ENCODE assay signal across 9 mouse cellular contexts in genomic region chr5:135914156-135914555, GRCm38 (mm10). TPM values are rescaled to one million over a fixed set of nuclear protein-coding genes. Genes with fewer than 3 reads are reported as not detected.
DNase-seq lines count a peak whose midpoint lies in the region; ATAC-seq and TF ChIP-seq lines count a peak whose summit lies in the region.
"Had no signal": no experiment of that assay in that cellular context is flagged by ENCODE, and none has a peak within 500 bp of the region (broad histone marks: within the 10 kb centered on the region; RNA-seq: fewer than 3 reads in every experiment).

No protein-coding gene starts in this region.

- no peaks in the 10 kb centered on the region; the same call in 1 of the 2 replicates for H3K4me1 ChIP-seq in kidney, adult 2 months (ENCODE audit: control insufficient read depth, insufficient read depth, low read length)
- H3K4me1 ChIP-seq in heart, embryonic 15.5 days (replicated peaks) = peaks cover 54% of the 10 kb centered on the region
- H3K4me1 ChIP-seq in forebrain, embryonic 10.5 days = 0 out of 2 replicates have a peak, but pooled peaks cover 5% of the 10 kb centered on the region
- H3K4me1 ChIP-seq: neural tube, embryonic 12.5 days had no signal

- H3K9ac ChIP-seq in heart, embryonic 15.5 days = 0 out of 2 replicates have a peak overlapping the region, but pooled peaks have one; percentile 15
- H3K9ac ChIP-seq: neural tube, embryonic 12.5 days had no signal

- TF ChIP-seq CTCF in kidney, adult 2 months (conservative IDR thresholded peaks at IDR 0.05; ENCODE audit: insufficient read depth, insufficient read length, low read depth, low read length) = no peak; the same call in 1 of the 2 replicates

- H3K4me3 ChIP-seq in kidney, adult 2 months (ENCODE audit: insufficient read depth, low read depth, low read length) = no peak overlapping the region
- no peak overlapping the region for H3K4me3 ChIP-seq in heart, embryonic 15.5 days
- no peak overlapping the region for H3K4me3 ChIP-seq in forebrain, embryonic 10.5 days
- H3K4me3 ChIP-seq: neural tube, embryonic 12.5 days had no signal

- peak; percentile 80 for ATAC-seq in heart, embryonic 15.5 days (replicated peaks; ENCODE audit: insufficient number of reproducible peaks, insufficient read depth, low FRiP score, low read depth)

- H3K36me3 ChIP-seq in kidney, adult 2 months (ENCODE audit: control insufficient read depth, insufficient read depth, low read length) = peaks cover 5% of the 10 kb centered on the region; the same call in 1 of the 2 replicates
- peaks cover 30% of the 10 kb centered on the region for H3K36me3 ChIP-seq in heart, embryonic 15.5 days
- peaks cover 99% of the 10 kb centered on the region for H3K36me3 ChIP-seq in forebrain, embryonic 10.5 days (replicated peaks)

- no peaks in the 10 kb centered on the region for H3K9me3 ChIP-seq in heart, embryonic 15.5 days (replicated peaks)
- H3K9me3 ChIP-seq in forebrain, embryonic 10.5 days = no peaks in the 10 kb centered on the region
- H3K9me3 ChIP-seq: neural tube, embryonic 12.5 days had no signal

- TF ChIP-seq POLR2A in kidney, adult 2 months (IDR thresholded peaks at IDR 0.05; ENCODE audit: low read depth, low read length) = no peak

- H3K27ac ChIP-seq in kidney, adult 2 months (ENCODE audit: insufficient read depth, low read depth, low read length) = no peak overlapping the region
- H3K27ac ChIP-seq in heart, embryonic 15.5 days = peak overlapping the region; percentile 95
- H3K27ac ChIP-seq in forebrain, embryonic 10.5 days = no peak overlapping the region
- H3K27ac ChIP-seq: neural tube, embryonic 12.5 days had no signal

- intact Hi-C loops in left cerebral cortex, postnatal 4 days (cut with DNase I) = no loop called here

- 43% methylated on average over 6 of the region's 6 CpGs for WGBS in kidney, adult 2 months
- 44% methylated on average over 6 of the region's 6 CpGs for WGBS in heart, embryonic 15.5 days
- 93% methylated on average over 6 of the region's 6 CpGs for WGBS in forebrain, embryonic 10.5 days

- DNase-seq in kidney, adult 2 months = peak; percentile 50
- no peak for DNase-seq in kidney, postnatal 10 days
- peak; percentile 75 for DNase-seq in cerebellum, adult 9-10 months
- peak; percentile 86 for DNase-seq in lung, postnatal 36 days
- no peak for DNase-seq in testis, postnatal 14 days (ENCODE audit: low spot score)
- DNase-seq in forebrain, embryonic 10.5 days (ENCODE audit: extremely low spot score, low spot score) = no peak
- DNase-seq in left cerebral cortex, postnatal 4 days = no peak

- no peaks in the 10 kb centered on the region for H3K27me3 ChIP-seq in kidney, adult 2 months (replicated peaks; ENCODE audit: control insufficient read depth, insufficient read depth, low read length)
- H3K27me3 ChIP-seq in heart, embryonic 15.5 days = no peaks in the 10 kb centered on the region
- no peaks in the 10 kb centered on the region for H3K27me3 ChIP-seq in forebrain, embryonic 10.5 days (ENCODE audit: poor library complexity, severe bottlenecking)
- H3K27me3 ChIP-seq: neural tube, embryonic 12.5 days had no signal

- H3K4me2 ChIP-seq in heart, embryonic 15.5 days = peak overlapping the region; percentile 36
- H3K4me2 ChIP-seq: neural tube, embryonic 12.5 days had no signal

RNA-seq across cellular contexts. Expression of gene Ywhag, which starts 20.3 kb away (rescaled TPM):
- 47.9 and 57.1 TPM in 2 replicates for polyA plus RNA-seq in kidney, adult 2 months (2012; rRNA removed)
- polyA plus RNA-seq in heart, embryonic 15.5 days (2015; fragmentation: Nextera tagmentation; extraction: Ambion mirVana) = 150 and 166 TPM in 2 replicates
- polyA plus RNA-seq in forebrain, embryonic 10.5 days (2016; fragmentation: Nextera tagmentation; extraction: Ambion mirVana) = 264 and 283 TPM in 2 replicates
- 1,000 to 10,000 TPM; 1,399 to 1,485 TPM for total RNA-seq in left cerebral cortex, postnatal 4 days (2021)

RNA-seq across cellular contexts. Expression of gene Hspb1, which starts 26.4 kb away (rescaled TPM):
- polyA plus RNA-seq in kidney, adult 2 months (2012; rRNA removed) = 77.2 and 77.8 TPM in 2 replicates
- 743 and 952 TPM in 2 replicates for polyA plus RNA-seq in heart, embryonic 15.5 days (2015; fragmentation: Nextera tagmentation; extraction: Ambion mirVana)
- 7.2 and 7.6 TPM in 2 replicates for polyA plus RNA-seq in forebrain, embryonic 10.5 days (2016; fragmentation: Nextera tagmentation; extraction: Ambion mirVana)
- 1 to 10 TPM; 3.2 to 3.7 TPM for total RNA-seq in left cerebral cortex, postnatal 4 days (2021)

Comparison
In these comparisons a context has a peak if more than half of its experiments do, and no peak if none do; other contexts are left out.
1. DNase-seq: peak in kidney, adult 2 months (single experiment), cerebellum, adult 9-10 months (single experiment) and lung, postnatal 36 days (single experiment); none in kidney, postnatal 10 days (single experiment), testis, postnatal 14 days (single experiment), forebrain, embryonic 10.5 days (single experiment) and left cerebral cortex, postnatal 4 days (single experiment).